Mouse (Mus musculus): ENCODE results near the gene Adk.

DNA sequence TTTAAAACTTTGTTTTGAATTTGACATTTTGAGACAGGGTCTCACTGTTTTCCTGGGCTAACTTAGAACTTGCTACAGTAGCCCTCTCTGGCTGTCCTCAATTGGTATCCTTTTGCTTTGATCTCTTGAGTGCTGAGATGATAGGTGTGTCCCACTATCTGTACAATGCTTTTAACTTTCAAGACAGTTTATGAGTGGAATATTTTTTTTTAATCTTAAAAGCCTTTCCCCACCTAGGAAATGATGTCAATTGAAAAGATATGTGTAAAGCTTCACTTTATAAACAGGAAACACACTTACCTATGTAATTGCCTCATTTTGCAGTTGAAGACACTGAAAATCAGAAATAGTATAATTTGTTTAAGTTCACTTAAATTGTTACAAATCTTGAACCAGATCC is 26.1 kb downstream of the Adk start:
- TF ChIP-seq GATA1 (IDR thresholded peaks at IDR 0.05; ENCODE audit: low read length) (no peak), TAL1 (IDR thresholded peaks at IDR 0.05; ENCODE audit: low read length) (no peak)

Data from erythroblast, embryonic 14.5 days (primary cell).